Mouse (Mus musculus): ENCODE data around the gene Ugt1a2.

DNA sequence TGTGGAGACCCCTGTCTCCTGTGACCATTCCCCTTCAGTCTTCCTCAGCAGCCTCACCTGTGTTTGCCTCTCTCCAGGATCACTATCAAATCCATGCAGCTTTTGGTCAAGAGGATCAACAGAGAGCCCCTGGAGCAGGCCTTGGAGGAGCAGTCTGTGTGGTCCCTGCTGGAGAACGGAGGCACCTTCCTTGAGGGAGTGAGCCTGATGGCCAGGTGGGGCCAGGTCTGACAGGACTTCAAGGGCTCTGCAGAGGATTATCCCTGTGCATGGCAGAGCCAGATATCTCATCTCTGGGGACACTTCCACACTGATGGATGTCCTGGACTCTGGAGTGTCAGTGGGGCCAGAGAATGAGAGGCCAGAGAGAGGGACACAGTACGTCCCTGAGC, 55.1 kb downstream of the Ugt1a2 start:
- TF ChIP-seq TAL1 (IDR thresholded peaks at IDR 0.05; ENCODE audit: low read length) (no peak), GATA1 (IDR thresholded peaks at IDR 0.05; ENCODE audit: low read length) (no peak)
